Mouse (Mus musculus) hindbrain, embryonic 12.5 days (tissue): ENCODE results near the gene Cdh3. TPM values are rescaled to one million over a fixed set of nuclear protein-coding genes. Genes with fewer than 3 reads are reported as not detected.

Source experiments
- ATAC-seq: fragments of 200-750 bp; cut with Nextera tagmentation; 2 replicates; pipeline ENCODE4 v1.8.0; 2017; ENCODE audit warnings: moderate TSS enrichment; ENCODE audit not compliant: low FRiP score
- H3K27ac ChIP-seq: fragments of 300-500 bp; sonication (generic); 2 replicates; pipeline ENCODE4 v1.5.1; 2016; ENCODE audit warnings: mild to moderate bottlenecking
- H3K27me3 ChIP-seq: fragments of 300-500 bp; sonication (generic); 2 replicates; pipeline ENCODE4 v1.6.1; 2016; ENCODE audit warnings: mild to moderate bottlenecking
- H3K36me3 ChIP-seq: fragments of 300-500 bp; sonication (generic); 2 replicates; pipeline ENCODE4 v1.6.1; 2016; ENCODE audit warnings: mild to moderate bottlenecking
- H3K4me1 ChIP-seq: fragments of 300-500 bp; sonication (generic); 2 replicates; pipeline ENCODE4 v1.6.1; 2016
- H3K4me2 ChIP-seq: fragments of 300-500 bp; sonication (generic); replicated peaks from 2 replicates; pipeline ENCODE4 v1.6.1; 2016; ENCODE audit warnings: mild to moderate bottlenecking
- H3K4me3 ChIP-seq: fragments of 300-500 bp; sonication (generic); 2 replicates; pipeline ENCODE4 v1.5.1; 2016; ENCODE audit warnings: mild to moderate bottlenecking
- H3K9ac ChIP-seq: fragments of 300-500 bp; sonication (generic); 2 replicates; pipeline ENCODE4 v1.6.1; 2016; ENCODE audit warnings: mild to moderate bottlenecking, moderate library complexity
- H3K9me3 ChIP-seq: fragments of 300-500 bp; sonication (generic); replicated peaks from 2 replicates; pipeline ENCODE4 v1.6.1; 2016; ENCODE audit warnings: mild to moderate bottlenecking
- WGBS: fragments of 180-500 bp; shearing (Covaris S2); methylation state at CpG from one replicate; pipeline ENCODE4 v1.1.7; 2016; 5-methylcytosine and 5-hydroxymethylcytosine counted together
- polyA plus RNA-seq: library from polyadenylated mRNA; unstranded; fragments of >200 nt; fragmentation: Nextera tagmentation; extraction: Ambion mirVana; gene quantifications from 2 replicates; pipeline ENCODE4 v1.2.1, GENCODE M21; 2016

Gene Cdh3
- 7.7 and 10.0 TPM in 2 replicates for polyA plus RNA-seq

DNA sequence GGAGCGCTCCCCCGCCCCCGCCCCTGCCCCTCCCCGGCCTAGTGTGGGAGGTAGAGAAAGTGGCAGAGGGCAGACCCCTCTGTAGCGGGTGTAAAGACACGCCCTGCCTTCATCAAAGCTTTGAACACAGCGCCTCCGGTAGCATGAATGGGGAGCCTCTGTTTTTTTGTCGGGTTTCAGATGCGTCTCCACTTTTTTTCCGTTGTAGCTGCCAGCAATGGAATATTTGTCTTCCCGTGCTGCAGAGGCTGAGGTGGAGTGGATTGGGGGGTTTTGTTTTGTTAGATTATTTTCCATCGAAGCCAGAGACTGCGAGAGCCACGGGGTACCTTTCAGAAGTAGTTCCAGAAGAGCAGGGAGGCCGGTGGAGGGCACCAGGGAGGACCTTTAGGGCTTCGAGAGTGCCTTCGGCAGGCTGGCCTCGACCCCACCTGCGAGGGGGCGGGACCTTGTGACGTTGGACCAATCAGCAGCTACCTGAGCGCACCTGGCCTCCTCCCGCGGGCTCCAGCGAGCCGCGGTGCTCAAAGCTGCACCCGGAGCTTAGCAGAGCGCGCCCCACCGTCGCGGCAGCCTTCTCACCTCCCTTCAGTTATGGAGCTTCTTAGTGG lies at the start of gene Cdh3:
TSS of gene Cdh3 (plus strand) at position 527 of the 611 bp plus-strand sequence.
- H3K27ac ChIP-seq, result no peak within 1 kb of the TSS
- ATAC-seq, result 0 out of 2 replicates have a peak, but pooled peaks have one; percentile 20

DNA sequence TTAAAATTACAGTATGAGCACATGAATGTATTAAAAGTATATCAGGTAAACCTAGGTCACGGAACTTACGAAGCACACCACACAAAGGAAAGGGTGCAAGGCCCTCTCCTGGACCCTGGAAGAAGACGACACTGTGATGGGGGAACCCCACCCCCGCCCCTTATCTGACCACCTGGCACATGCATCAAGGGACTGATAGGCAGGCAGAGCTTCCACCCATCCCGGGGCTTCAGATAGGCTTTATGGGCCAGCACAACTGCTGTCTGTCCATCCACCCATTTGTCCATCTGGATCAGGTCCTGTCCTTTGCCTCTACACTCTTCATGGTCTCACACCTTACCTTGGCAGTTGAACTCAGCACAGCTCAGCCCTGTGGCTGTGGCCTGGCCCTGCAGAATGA lies 48.6 kb upstream of the Cdh3 start:
- Histone ChIP-seq H3K4me2 (no peak overlapping the region), H3K9me3 (no peaks in the 10 kb centered on the region), H3K27me3 (no peaks in the 10 kb centered on the region), H3K36me3 (no peaks in the 10 kb centered on the region), H3K9ac (no peak overlapping the region), H3K27ac (no peak overlapping the region), H3K4me3 (no peak overlapping the region), H3K4me1 (no peaks in the 10 kb centered on the region; the same call in 1 of the 2 replicates)
- WGBS, result 81% methylated on average over 5 of the region's 5 CpGs
- no peak for ATAC-seq

More for the DNA sequence above, at the start of gene Cdh3:
- Histone ChIP-seq H3K9me3 (no peaks in the 10 kb centered on the region), H3K4me2 (peak within 1 kb of the TSS; percentile 57), H3K4me3 (peak within 1 kb of the TSS; percentile 33), H3K27me3 (peaks cover 66% of the 10 kb centered on the region), H3K9ac (peak within 1 kb of the TSS; percentile 29), H3K36me3 (no peaks in the 10 kb centered on the region), H3K4me1 (peaks cover 28% of the 10 kb centered on the region)
- WGBS, result under 1% methylated on average over 32 of the region's 34 CpGs

DNA sequence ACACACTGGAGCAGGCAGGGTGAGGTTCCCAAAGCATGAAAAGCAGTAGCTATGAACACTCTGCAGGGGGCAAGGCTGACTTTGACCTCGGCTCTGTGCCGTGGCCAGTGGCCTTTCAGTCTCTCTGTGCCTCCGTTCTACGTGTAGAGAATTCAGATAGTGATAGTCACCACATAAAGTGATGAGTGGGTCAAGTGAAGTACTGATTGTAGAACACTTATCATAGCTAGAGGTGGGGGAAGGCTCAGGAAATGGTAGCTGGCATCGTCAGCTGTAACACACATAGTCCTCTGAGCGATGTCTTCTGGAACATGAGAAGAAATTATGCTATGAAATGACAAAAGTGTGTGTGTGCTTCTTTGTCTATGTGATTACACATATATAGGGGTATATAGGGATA lies 46.9 kb upstream of the Cdh3 start:
- H3K27ac ChIP-seq, result no peak overlapping the region
- H3K9ac ChIP-seq, result no peak overlapping the region
- ATAC-seq, result no peak
- no peaks in the 10 kb centered on the region; the same call in 1 of the 2 replicates for H3K4me1 ChIP-seq
- no peaks in the 10 kb centered on the region for H3K27me3 ChIP-seq
- H3K4me2 ChIP-seq, result no peak overlapping the region
- H3K4me3 ChIP-seq, result no peak overlapping the region
- 82% methylated on average over 6 of the region's 6 CpGs for WGBS
- H3K36me3 ChIP-seq, result no peaks in the 10 kb centered on the region
- H3K9me3 ChIP-seq, result no peaks in the 10 kb centered on the region

DNA sequence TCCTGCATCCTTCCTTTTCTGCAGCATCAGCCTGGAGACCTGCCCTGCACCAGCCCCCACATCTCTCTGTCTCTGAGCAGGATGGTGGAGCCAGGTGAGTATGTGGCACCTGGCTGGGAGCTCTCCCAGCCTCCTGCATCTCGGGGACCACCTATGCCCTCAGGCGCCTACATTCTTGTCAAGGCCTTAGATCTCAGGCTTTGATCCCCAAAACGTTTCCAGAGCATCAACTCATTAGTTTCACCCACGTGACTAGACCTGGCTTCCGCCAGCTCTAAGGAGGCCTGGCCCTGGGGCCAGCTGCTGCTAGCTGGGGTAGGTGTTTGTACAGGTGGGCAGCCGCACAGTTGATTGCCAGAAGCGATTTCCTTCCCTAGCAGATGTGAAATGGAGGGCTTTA lies 41.2 kb upstream of the Cdh3 start:
- Histone ChIP-seq H3K36me3 (no peaks in the 10 kb centered on the region), H3K27me3 (no peaks in the 10 kb centered on the region), H3K9me3 (no peaks in the 10 kb centered on the region), H3K4me1 (0 out of 2 replicates have a peak, but pooled peaks cover 2% of the 10 kb centered on the region), H3K4me3 (no peak overlapping the region), H3K4me2 (no peak overlapping the region), H3K27ac (no peak overlapping the region), H3K9ac (no peak overlapping the region)
- ATAC-seq, result no peak
- WGBS, result 53% methylated on average over 7 of the region's 7 CpGs

DNA sequence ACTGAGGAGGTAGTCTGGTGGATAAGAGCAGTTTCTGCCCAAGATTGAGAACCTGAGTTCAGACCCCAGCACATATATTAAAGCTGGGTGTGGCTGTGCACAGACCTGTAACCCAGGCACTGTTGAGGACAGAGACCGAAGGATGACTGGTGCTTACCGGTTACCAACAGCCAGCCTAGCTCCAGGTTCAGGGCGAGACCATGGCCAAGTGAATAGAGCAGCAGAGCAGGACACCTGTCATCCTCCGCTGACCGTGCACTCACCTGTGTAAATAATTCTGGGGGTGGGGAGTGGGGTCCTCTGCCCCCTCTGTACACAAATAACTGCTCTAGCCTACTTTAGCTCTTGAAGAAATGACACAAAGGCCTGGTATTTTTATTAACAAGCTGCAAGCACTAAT lies 36.7 kb upstream of the Cdh3 start:
- no peak overlapping the region for H3K4me3 ChIP-seq
- H3K36me3 ChIP-seq, result no peaks in the 10 kb centered on the region
- 0 out of 2 replicates have a peak, but pooled peaks cover 2% of the 10 kb centered on the region for H3K4me1 ChIP-seq
- H3K27me3 ChIP-seq, result no peaks in the 10 kb centered on the region
- WGBS, result 86% methylated on average over 5 of the region's 5 CpGs
- H3K9ac ChIP-seq, result no peak overlapping the region
- no peak overlapping the region for H3K4me2 ChIP-seq
- no peak overlapping the region for H3K27ac ChIP-seq
- no peak for ATAC-seq
- H3K9me3 ChIP-seq, result no peaks in the 10 kb centered on the region

DNA sequence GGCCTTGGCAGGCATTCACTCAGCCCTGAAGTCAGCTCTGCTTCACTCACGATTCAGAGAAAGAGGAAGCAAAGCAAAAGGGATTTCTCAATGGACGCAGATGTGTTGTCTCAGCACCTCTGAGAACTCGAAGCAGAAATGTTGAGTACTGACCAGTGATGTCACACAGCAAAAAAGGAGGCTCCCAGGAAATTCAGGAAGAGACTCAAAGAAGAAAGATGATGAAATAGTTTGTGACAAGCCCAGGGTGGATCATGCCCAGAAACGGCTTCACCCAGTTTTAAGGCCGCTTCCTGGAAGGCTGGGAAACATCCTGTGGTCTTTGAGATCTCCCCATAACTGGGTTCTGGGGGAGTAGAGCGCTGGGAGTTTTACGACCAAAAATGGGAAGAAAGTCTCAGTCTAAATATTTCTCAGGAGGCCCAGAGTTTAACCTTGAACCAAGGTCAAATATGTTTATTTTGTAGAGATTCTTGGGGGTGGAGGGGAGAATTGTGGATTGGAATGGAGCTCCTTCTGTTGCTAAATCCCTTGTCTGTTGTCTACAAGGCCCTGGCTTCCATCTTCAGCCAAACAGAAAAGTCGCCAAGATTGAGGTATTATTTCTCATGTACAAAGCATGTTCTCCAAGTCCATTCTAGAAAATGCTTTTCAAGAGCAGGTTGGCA lies 10.5 kb upstream of the Cdh3 start, which contains the start of gene 6030452D12Rik:
TSS of gene 6030452D12Rik (plus strand) at position 505 of the 668 bp plus-strand sequence.
- Histone ChIP-seq H3K27ac (no peak within 1 kb of the TSS), H3K4me3 (no peak within 1 kb of the TSS), H3K9ac (no peak within 1 kb of the TSS), H3K4me1 (no peaks in the 10 kb centered on the region), H3K4me2 (no peak within 1 kb of the TSS), H3K36me3 (no peaks in the 10 kb centered on the region), H3K9me3 (no peaks in the 10 kb centered on the region), H3K27me3 (peaks cover 2% of the 10 kb centered on the region; the same call in 1 of the 2 replicates)
- 79% methylated on average over 8 of the region's 8 CpGs for WGBS
- ATAC-seq, result no peak

DNA sequence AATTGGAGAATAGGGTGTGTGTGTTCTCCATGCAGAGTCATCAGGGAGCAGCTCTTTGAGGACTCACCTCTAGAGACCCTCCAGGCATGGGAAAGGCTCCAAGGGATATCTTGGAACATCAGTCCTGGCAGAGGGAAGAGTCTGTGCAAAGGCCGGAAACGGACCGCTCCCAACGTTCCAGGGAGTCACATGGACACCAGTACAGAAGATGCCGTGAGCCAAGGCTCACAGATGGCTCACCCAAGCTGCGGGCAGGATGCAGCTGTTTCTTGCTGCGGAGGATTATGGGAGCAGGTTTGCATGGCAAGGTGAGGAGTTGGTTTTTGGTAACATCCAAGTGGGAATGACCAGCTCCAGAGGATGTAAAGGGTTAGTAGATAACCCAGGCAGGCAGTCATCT lies 6.5 kb upstream of the Cdh3 start:
- Histone ChIP-seq H3K4me2 (no peak overlapping the region), H3K27ac (no peak overlapping the region), H3K9me3 (no peaks in the 10 kb centered on the region), H3K27me3 (peaks cover 31% of the 10 kb centered on the region), H3K36me3 (no peaks in the 10 kb centered on the region), H3K4me1 (peaks cover 10% of the 10 kb centered on the region), H3K9ac (no peak overlapping the region), H3K4me3 (no peak overlapping the region)
- ATAC-seq, result no peak
- 93% methylated on average over 7 of the region's 7 CpGs for WGBS

DNA sequence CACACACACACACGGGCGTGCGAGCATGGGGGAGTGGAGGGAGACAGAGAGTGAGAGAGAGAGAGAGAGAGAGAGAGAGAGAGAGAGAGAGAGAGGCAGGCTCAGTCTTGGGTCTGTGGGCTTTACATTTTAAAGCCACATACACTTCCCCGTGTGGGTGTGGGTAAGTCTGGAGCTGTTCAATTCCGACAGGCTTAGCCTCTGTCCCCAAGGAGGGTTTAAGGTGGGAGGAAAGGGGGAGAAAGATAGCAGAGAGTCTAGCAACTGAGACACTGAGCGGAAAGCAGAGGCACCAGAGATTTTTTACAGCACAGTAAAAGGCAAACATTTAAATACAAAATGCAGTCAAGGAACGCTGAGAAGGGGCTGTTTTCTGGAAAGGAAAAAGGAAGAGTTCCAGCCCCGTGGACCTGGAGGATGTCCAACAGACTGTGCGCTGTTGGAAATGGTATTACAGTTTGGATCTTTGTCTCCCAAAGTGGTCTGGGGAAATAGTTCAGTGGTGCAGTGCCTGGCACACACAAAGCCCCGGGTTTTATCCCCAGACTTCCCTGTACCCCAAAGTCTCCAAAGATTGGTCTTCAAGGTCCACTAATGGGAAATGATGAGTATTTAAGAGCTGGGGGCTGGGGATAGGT lies 5.2 kb upstream of the Cdh3 start:
- no peak for ATAC-seq
- peaks cover 43% of the 10 kb centered on the region for H3K27me3 ChIP-seq

DNA sequence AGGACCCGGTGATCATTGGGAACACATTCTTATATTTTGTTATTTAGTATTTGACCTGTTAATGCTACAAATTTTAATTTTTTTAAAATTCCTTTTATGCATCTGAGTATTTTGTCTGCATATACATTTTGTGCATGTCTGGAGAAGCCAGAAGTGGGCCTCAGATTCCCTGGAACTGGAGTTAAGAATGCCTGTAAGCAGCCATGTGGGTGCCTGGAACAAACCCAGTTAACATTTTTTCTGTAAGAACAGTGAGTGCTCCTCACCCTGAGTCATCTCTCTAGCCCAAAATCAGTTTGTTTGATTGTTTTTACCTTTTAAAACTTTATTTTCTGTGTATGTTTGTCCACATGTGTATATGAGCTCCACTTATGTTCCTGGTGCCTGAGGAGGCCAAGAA lies 4.6 kb upstream of the Cdh3 start:
- Histone ChIP-seq H3K4me1 (peaks cover 22% of the 10 kb centered on the region), H3K27ac (no peak overlapping the region), H3K4me3 (no peak overlapping the region), H3K4me2 (no peak overlapping the region), H3K27me3 (peaks cover 50% of the 10 kb centered on the region), H3K9ac (no peak overlapping the region), H3K36me3 (no peaks in the 10 kb centered on the region), H3K9me3 (no peaks in the 10 kb centered on the region)
- ATAC-seq, result no peak
- WGBS, result 100% methylated on average over 1 of the region's 1 CpGs

More for the DNA sequence above, 5.2 kb upstream of the Cdh3 start:
- Histone ChIP-seq H3K9me3 (no peaks in the 10 kb centered on the region), H3K27ac (no peak overlapping the region), H3K4me3 (no peak overlapping the region), H3K9ac (no peak overlapping the region), H3K36me3 (no peaks in the 10 kb centered on the region), H3K4me1 (peaks cover 15% of the 10 kb centered on the region), H3K4me2 (no peak overlapping the region)
- WGBS, result 61% methylated on average over 7 of the region's 10 CpGs

DNA sequence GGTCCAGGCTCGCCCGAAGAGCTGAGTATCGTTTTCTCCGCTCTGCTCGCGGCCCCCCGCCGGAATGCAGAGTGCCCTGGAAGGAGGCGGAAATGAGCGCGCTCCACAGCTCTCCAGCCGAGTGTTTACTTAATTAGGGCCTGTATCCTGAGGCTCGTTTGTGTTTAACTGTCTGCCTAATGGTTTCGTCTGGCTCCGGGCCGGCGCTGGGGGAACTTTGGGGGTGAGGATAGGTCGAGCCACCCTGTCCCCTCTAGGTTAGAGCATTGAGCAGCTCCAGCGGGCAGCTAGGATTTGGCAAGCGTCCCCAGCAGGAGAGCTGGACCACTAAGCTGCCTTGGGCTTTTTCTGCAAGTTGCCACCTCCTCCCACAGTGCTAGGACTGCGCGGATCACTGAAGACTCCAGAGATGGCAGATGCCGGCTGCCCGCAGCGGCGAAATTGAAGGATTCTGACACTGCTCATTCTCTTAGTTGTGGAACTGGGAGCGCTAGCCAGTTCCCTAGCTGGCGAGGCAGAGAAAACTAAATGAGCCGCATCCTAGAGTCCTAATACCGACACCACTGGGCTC lies 2.8 kb upstream of the Cdh3 start:
- WGBS, result under 1% methylated on average over 30 of the region's 30 CpGs
- Histone ChIP-seq H3K9me3 (no peaks in the 10 kb centered on the region), H3K27me3 (peaks cover 67% of the 10 kb centered on the region), H3K4me1 (peaks cover 28% of the 10 kb centered on the region), H3K9ac (peak overlapping the region; percentile 55), H3K4me2 (peak overlapping the region; percentile 75), H3K27ac (peak overlapping the region; percentile 44; the same call in 1 of the 2 replicates), H3K4me3 (peak overlapping the region; percentile 35), H3K36me3 (no peaks in the 10 kb centered on the region)
- ATAC-seq, result peak; percentile 65; the same call in 1 of the 2 replicates

DNA sequence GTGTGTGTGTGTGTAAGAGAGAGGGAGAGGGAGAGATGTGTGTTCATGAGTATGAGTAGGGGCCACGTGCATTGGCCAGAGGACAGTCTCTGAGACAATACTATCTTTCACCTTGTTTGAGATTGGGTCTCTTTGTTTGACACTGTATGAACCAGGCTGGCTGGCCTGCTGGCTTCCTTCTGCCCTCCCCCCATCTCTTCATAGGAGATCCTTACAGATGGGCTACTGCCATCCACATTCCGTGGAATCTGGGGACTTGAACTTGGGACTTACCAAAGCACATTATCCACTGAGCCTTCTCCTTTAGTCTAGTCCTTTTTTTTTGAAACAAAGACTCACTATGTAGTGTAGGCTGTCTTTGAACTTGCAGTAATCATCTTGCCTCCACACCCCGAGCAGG lies 2.2 kb upstream of the Cdh3 start:
- Histone ChIP-seq H3K9ac (no peak overlapping the region), H3K4me1 (peaks cover 28% of the 10 kb centered on the region), H3K4me3 (peak overlapping the region; percentile 35; the same call in 1 of the 2 replicates), H3K9me3 (no peaks in the 10 kb centered on the region), H3K36me3 (no peaks in the 10 kb centered on the region), H3K4me2 (peak overlapping the region; percentile 75), H3K27me3 (peaks cover 68% of the 10 kb centered on the region), H3K27ac (peak overlapping the region; percentile 44; the same call in 1 of the 2 replicates)
- ATAC-seq, result no peak
- WGBS, result 31% methylated on average over 3 of the region's 3 CpGs
